Mouse (Mus musculus) limb, embryonic 12.5 days (tissue): ENCODE results near the gene Nudt1. TPM values are rescaled to one million over a fixed set of nuclear protein-coding genes. Genes with fewer than 3 reads are reported as not detected.

Experiments
- ATAC-seq: fragments of 200-750 bp; cut with Nextera tagmentation; 2 replicates; pipeline ENCODE4 v1.8.0; 2017; ENCODE audit warnings: low read depth, moderate TSS enrichment; ENCODE audit not compliant: insufficient number of reproducible peaks, insufficient read depth, low FRiP score, low TSS enrichment
- H3K27ac ChIP-seq: fragments of 300-500 bp; sonication (generic); 2 replicates; pipeline ENCODE4 v1.5.1; 2016; ENCODE audit warnings: mild to moderate bottlenecking, moderate library complexity
- H3K27me3 ChIP-seq: fragments of 300-500 bp; sonication (generic); 2 replicates; pipeline ENCODE4 v1.6.1; 2016; ENCODE audit warnings: mild to moderate bottlenecking, moderate library complexity
- H3K36me3 ChIP-seq: fragments of 300-500 bp; sonication (generic); 2 replicates; pipeline ENCODE4 v1.6.1; 2016; ENCODE audit warnings: mild to moderate bottlenecking, moderate library complexity
- H3K4me1 ChIP-seq: fragments of 300-500 bp; sonication (generic); replicated peaks from 2 replicates; pipeline ENCODE4 v1.6.1; 2016
- H3K4me2 ChIP-seq: fragments of 300-500 bp; sonication (generic); 2 replicates; pipeline ENCODE4 v1.6.1; 2016; ENCODE audit warnings: mild to moderate bottlenecking, moderate library complexity
- H3K4me3 ChIP-seq: fragments of 300-500 bp; sonication (generic); replicated peaks from 2 replicates; pipeline ENCODE4 v1.5.1; 2016; ENCODE audit warnings: mild to moderate bottlenecking
- H3K9ac ChIP-seq: fragments of 300-500 bp; sonication (generic); replicated peaks from 2 replicates; pipeline ENCODE4 v1.6.1; 2016; ENCODE audit warnings: mild to moderate bottlenecking, moderate library complexity
- H3K9me3 ChIP-seq: fragments of 300-500 bp; sonication (generic); 2 replicates; pipeline ENCODE4 v1.6.1; 2016; ENCODE audit warnings: mild to moderate bottlenecking, moderate library complexity
- WGBS: fragments of 180-500 bp; shearing (Covaris S2); methylation state at CpG from one replicate; pipeline ENCODE4 v1.1.7; 2016; 5-methylcytosine and 5-hydroxymethylcytosine counted together
- polyA plus RNA-seq: library from polyadenylated mRNA; unstranded; fragments of >200 nt; fragmentation: Nextera tagmentation; extraction: Ambion mirVana; gene quantifications from 2 replicates; pipeline ENCODE4 v1.2.1, GENCODE M21; 2016

The Nudt1 gene
- polyA plus RNA-seq, 1 experiment from 2014 or later = 52.1 TPM

GRCm38 (mm10) chr5:140307602-140308001 lies 13.9 kb upstream of the Nudt1 start:
- H3K36me3 ChIP-seq = peaks cover 97% of the 10 kb centered on the region

GRCm38 (mm10) chr5:140316716-140317115 lies 4.7 kb upstream of the Nudt1 start:
- Histone ChIP-seq H3K9ac (no peak overlapping the region), H3K27me3 (no peaks in the 10 kb centered on the region), H3K9me3 (no peaks in the 10 kb centered on the region), H3K27ac (no peak overlapping the region), H3K36me3 (peaks cover 38% of the 10 kb centered on the region), H3K4me2 (no peak overlapping the region), H3K4me1 (peaks cover 25% of the 10 kb centered on the region), H3K4me3 (no peak overlapping the region)
- no peak for ATAC-seq
- WGBS = 83% methylated on average over 3 of the region's 3 CpGs

More at GRCm38 (mm10) chr5:140307602-140308001, 13.9 kb upstream of the Nudt1 start:
- Histone ChIP-seq H3K9me3 (no peaks in the 10 kb centered on the region), H3K4me3 (no peak overlapping the region), H3K4me1 (no peaks in the 10 kb centered on the region), H3K9ac (no peak overlapping the region), H3K27ac (no peak overlapping the region), H3K27me3 (no peaks in the 10 kb centered on the region), H3K4me2 (no peak overlapping the region)
- no peak for ATAC-seq
- WGBS = 93% methylated on average over 14 of the region's 14 CpGs

- H3K4me1 ChIP-seq = peaks cover 22% of the 10 kb centered on the region
- peak overlapping the region; percentile 87 for H3K27ac ChIP-seq
- H3K27me3 ChIP-seq = no peaks in the 10 kb centered on the region
- H3K4me2 ChIP-seq = peak overlapping the region; percentile 68
- ATAC-seq = no peak
- 3% methylated on average over 17 of the region's 17 CpGs for WGBS
- peaks cover 18% of the 10 kb centered on the region; the same call in 1 of the 2 replicates for H3K36me3 ChIP-seq
- peak overlapping the region; percentile 99 for H3K9ac ChIP-seq
- H3K4me3 ChIP-seq = peak overlapping the region; percentile 96
- H3K9me3 ChIP-seq = no peaks in the 10 kb centered on the region
Observed at GRCm38 (mm10) chr5:140321756-140322575, 510 bp downstream of the Nudt1 start.

- H3K9ac ChIP-seq = no peak overlapping the region
- H3K27ac ChIP-seq = no peak overlapping the region
- H3K36me3 ChIP-seq = peaks cover 36% of the 10 kb centered on the region
- WGBS = 92% methylated on average over 5 of the region's 5 CpGs
- H3K4me3 ChIP-seq = no peak overlapping the region
- peaks cover 19% of the 10 kb centered on the region for H3K4me1 ChIP-seq
- H3K27me3 ChIP-seq = no peaks in the 10 kb centered on the region
- no peak overlapping the region for H3K4me2 ChIP-seq
- no peaks in the 10 kb centered on the region for H3K9me3 ChIP-seq
- ATAC-seq = no peak
Observed at GRCm38 (mm10) chr5:140324058-140324457, 2.6 kb downstream of the Nudt1 start.

GRCm38 (mm10) chr5:140331615-140332512 lies 10.4 kb downstream of the Nudt1 start, which contains the start of gene Mrm2:
Gene Mrm2 (minus strand): TSS chr5:140331898.
- 1% methylated on average over 39 of the region's 39 CpGs for WGBS
- peak; percentile 67 for ATAC-seq

GRCm38 (mm10) chr5:140332519-140332918 lies 11.1 kb downstream of the Nudt1 start:
- Histone ChIP-seq H3K27me3 (no peaks in the 10 kb centered on the region), H3K36me3 (peaks cover 37% of the 10 kb centered on the region), H3K4me1 (peaks cover 11% of the 10 kb centered on the region), H3K9me3 (no peaks in the 10 kb centered on the region), H3K9ac (no peak overlapping the region), H3K4me3 (peak overlapping the region; percentile 71; the same call in 1 of the 2 replicates), H3K4me2 (peak overlapping the region; percentile 88), H3K27ac (no peak overlapping the region)
- no peak for ATAC-seq
- WGBS = 67% methylated on average over 4 of the region's 4 CpGs

More at GRCm38 (mm10) chr5:140331615-140332512, 10.4 kb downstream of the Nudt1 start, which contains the start of gene Mrm2:
- H3K4me1 ChIP-seq = peaks cover 11% of the 10 kb centered on the region
- H3K9ac ChIP-seq = peak within 1 kb of the TSS; percentile 86
- peak within 1 kb of the TSS; percentile 71 for H3K4me3 ChIP-seq
- peak within 1 kb of the TSS; percentile 88 for H3K4me2 ChIP-seq
- H3K27me3 ChIP-seq = no peaks in the 10 kb centered on the region
- H3K36me3 ChIP-seq = peaks cover 39% of the 10 kb centered on the region
- H3K27ac ChIP-seq = peak within 1 kb of the TSS; percentile 95
- no peaks in the 10 kb centered on the region for H3K9me3 ChIP-seq

- Histone ChIP-seq H3K27ac (no peak overlapping the region), H3K9me3 (0 out of 2 replicates have a peak, but pooled peaks cover under 1% of the 10 kb centered on the region), H3K4me2 (no peak overlapping the region), H3K9ac (no peak overlapping the region), H3K4me3 (no peak overlapping the region), H3K4me1 (peaks cover 11% of the 10 kb centered on the region), H3K27me3 (no peaks in the 10 kb centered on the region), H3K36me3 (peaks cover 37% of the 10 kb centered on the region)
- no peak for ATAC-seq
- 35% methylated on average over 2 of the region's 2 CpGs for WGBS
Observed at GRCm38 (mm10) chr5:140333631-140334030, 12.2 kb downstream of the Nudt1 start.

GRCm38 (mm10) chr5:140336680-140337079 lies 15.2 kb downstream of the Nudt1 start:
- 74% methylated on average over 1 of the region's 1 CpGs for WGBS
- Histone ChIP-seq H3K4me1 (peaks cover 11% of the 10 kb centered on the region), H3K4me3 (no peak overlapping the region), H3K9ac (no peak overlapping the region), H3K4me2 (no peak overlapping the region), H3K27me3 (no peaks in the 10 kb centered on the region), H3K9me3 (0 out of 2 replicates have a peak, but pooled peaks cover 4% of the 10 kb centered on the region), H3K27ac (no peak overlapping the region), H3K36me3 (peaks cover 50% of the 10 kb centered on the region)
- ATAC-seq = no peak

GRCm38 (mm10) chr5:140338779-140339178 lies 17.3 kb downstream of the Nudt1 start:
- H3K36me3 ChIP-seq = peaks cover 60% of the 10 kb centered on the region
- no peak overlapping the region for H3K4me2 ChIP-seq
- H3K9ac ChIP-seq = no peak overlapping the region
- no peak overlapping the region for H3K4me3 ChIP-seq
- H3K9me3 ChIP-seq = 0 out of 2 replicates have a peak, but pooled peaks cover 4% of the 10 kb centered on the region
- H3K27me3 ChIP-seq = no peaks in the 10 kb centered on the region
- ATAC-seq = no peak
- no peak overlapping the region for H3K27ac ChIP-seq
- H3K4me1 ChIP-seq = peaks cover 8% of the 10 kb centered on the region
- 89% methylated on average over 4 of the region's 4 CpGs for WGBS

- Histone ChIP-seq H3K4me2 (no peak overlapping the region), H3K27me3 (no peaks in the 10 kb centered on the region), H3K36me3 (peaks cover 70% of the 10 kb centered on the region), H3K4me3 (no peak overlapping the region), H3K27ac (no peak overlapping the region), H3K9me3 (0 out of 2 replicates have a peak, but pooled peaks cover 4% of the 10 kb centered on the region), H3K4me1 (peaks cover 8% of the 10 kb centered on the region), H3K9ac (no peak overlapping the region)
- WGBS = 72% methylated on average over 3 of the region's 3 CpGs
- no peak for ATAC-seq
Observed at GRCm38 (mm10) chr5:140339836-140340235, 18.4 kb downstream of the Nudt1 start.

GRCm38 (mm10) chr5:140342880-140343279 lies 21.4 kb downstream of the Nudt1 start:
- H3K36me3 ChIP-seq = peaks cover 79% of the 10 kb centered on the region
- H3K27me3 ChIP-seq = no peaks in the 10 kb centered on the region
- 83% methylated on average over 4 of the region's 4 CpGs for WGBS
- H3K4me3 ChIP-seq = no peak overlapping the region
- no peak overlapping the region for H3K4me2 ChIP-seq
- no peak overlapping the region for H3K27ac ChIP-seq
- H3K4me1 ChIP-seq = peaks cover 8% of the 10 kb centered on the region
- H3K9ac ChIP-seq = no peak overlapping the region
- H3K9me3 ChIP-seq = 0 out of 2 replicates have a peak, but pooled peaks cover 4% of the 10 kb centered on the region
- no peak for ATAC-seq
